Comparison of ENCODE assay signal across 13 mouse cellular contexts in genomic region chr9:22000296-22000695, GRCm38 (mm10). TPM values are rescaled to one million over a fixed set of nuclear protein-coding genes. Genes with fewer than 3 reads are reported as not detected.
"Had no signal": no experiment of that assay in that cellular context is flagged by ENCODE, and none has a peak within 500 bp of the region (broad histone marks: within the 10 kb centered on the region; RNA-seq: fewer than 3 reads in every experiment).

No protein-coding gene starts in this region.

- DNase-seq: liver, postnatal 0 days; lung, adult 2 months; lung, postnatal 14 days; lung, postnatal 36 days; midbrain, embryonic 14.5 days; right cerebral cortex, postnatal 14 days; thymus, adult 2 months; thymus, postnatal 25 days; thymus, postnatal 4 days had no signal

RNA-seq across cellular contexts. Expression of gene Ccdc151, which starts 2.1 kb away (rescaled TPM):
- total RNA-seq: megakaryocyte, adult 5-6 weeks; megakaryocyte-erythroid progenitor cell, adult 5-6 weeks; monocyte, adult 5-6 weeks; neutrophil, adult 5-6 weeks had no signal

RNA-seq across cellular contexts. Expression of gene Rgl3, which starts 11.1 kb away (rescaled TPM):
- total RNA-seq: megakaryocyte, adult 5-6 weeks; megakaryocyte-erythroid progenitor cell, adult 5-6 weeks; neutrophil, adult 5-6 weeks had no signal

RNA-seq across cellular contexts. Expression of gene Epor, which starts 37.0 kb away (rescaled TPM):
- total RNA-seq: monocyte, adult 5-6 weeks; neutrophil, adult 5-6 weeks had no signal
